8 mouse cellular contexts compared by ENCODE assay signal in genomic region chr17:26971247-26971905, GRCm38 (mm10). TPM values are rescaled to one million over a fixed set of nuclear protein-coding genes. Genes with fewer than 3 reads are reported as not detected.
A peak's percentile ranks its signal among the peaks of the same experiment; 100 is the strongest.
DNase-seq lines count a peak whose midpoint lies in the region; ATAC-seq and TF ChIP-seq lines count a peak whose summit lies in the region.

No protein-coding gene starts in this region.

- peak overlapping the region; percentile 96 for H3K4me2 ChIP-seq in liver, embryonic 11.5 days
- H3K4me2 ChIP-seq in intestine, embryonic 15.5 days (replicated peaks): peak overlapping the region; percentile 83
- H3K4me2 ChIP-seq in myocyte (ENCODE audit: low read depth): no peak overlapping the region

- H3K27me3 ChIP-seq in liver, embryonic 11.5 days (replicated peaks; ENCODE audit: control insufficient read depth, insufficient read depth, low read length): no peaks in the 10 kb centered on the region
- H3K27me3 ChIP-seq in intestine, embryonic 15.5 days (replicated peaks): no peaks in the 10 kb centered on the region
- H3K27me3 ChIP-seq in myocyte (ENCODE audit: control insufficient read depth, insufficient read depth, insufficient read length): no peaks in the 10 kb centered on the region

- H3K27ac ChIP-seq in liver, embryonic 11.5 days (ENCODE audit: low read depth, low read length): no peak overlapping the region
- peak overlapping the region; percentile 7; the same call in 1 of the 2 replicates for H3K27ac ChIP-seq in intestine, embryonic 15.5 days

- ATAC-seq in liver, embryonic 11.5 days (replicated peaks; ENCODE audit: low FRiP score): no peak
- ATAC-seq in intestine, embryonic 15.5 days: no peak

- peaks cover 23% of the 10 kb centered on the region for H3K79me2 ChIP-seq in myocyte (ENCODE audit: control insufficient read depth, insufficient read depth)

- no peaks in the 10 kb centered on the region for H3K9me3 ChIP-seq in liver, embryonic 11.5 days (ENCODE audit: control insufficient read depth, low read length)
- no peaks in the 10 kb centered on the region for H3K9me3 ChIP-seq in intestine, embryonic 15.5 days

- H3K9ac ChIP-seq in liver, embryonic 11.5 days (ENCODE audit: low read depth, low read length): no peak overlapping the region
- H3K9ac ChIP-seq in intestine, embryonic 15.5 days: peak overlapping the region; percentile 23; the same call in 1 of the 2 replicates

- H3ac ChIP-seq in myocyte (ENCODE audit: control insufficient read depth, insufficient read length): no peak overlapping the region

- H3K4me1 ChIP-seq in liver, embryonic 11.5 days (replicated peaks; ENCODE audit: control insufficient read depth, insufficient read depth, low read length): peaks cover 18% of the 10 kb centered on the region
- peaks cover 33% of the 10 kb centered on the region for H3K4me1 ChIP-seq in intestine, embryonic 15.5 days (replicated peaks)

- no peak for TF ChIP-seq POLR2A in myocyte (IDR thresholded peaks at IDR 0.05; ENCODE audit: insufficient read length, low read depth)

- peak overlapping the region; percentile 72 for H3K4me3 ChIP-seq in liver, embryonic 11.5 days (ENCODE audit: low read depth, low read length)
- peak overlapping the region; percentile 89 for H3K4me3 ChIP-seq in intestine, embryonic 15.5 days (replicated peaks)
- H3K4me3 ChIP-seq in myocyte: peak overlapping the region; percentile 84

- DNase-seq in embryo, embryonic 9.5 days (ENCODE audit: extremely low spot score): peak; percentile 8
- no peak for DNase-seq in embryo, embryonic 10 days (ENCODE audit: low spot score)
- no peak for DNase-seq in liver, embryonic 11.5 days (ENCODE audit: low spot score)
- no peak for DNase-seq in liver
- DNase-seq in thymus, postnatal 4 days: no peak
- no peak for DNase-seq in layer of hippocampus, adult 9-11 months

- 63% methylated on average over 8 of the region's 8 CpGs for WGBS in liver, embryonic 11.5 days
- WGBS in intestine, embryonic 15.5 days: 61% methylated on average over 8 of the region's 8 CpGs

- H3K36me3 ChIP-seq in liver, embryonic 11.5 days (ENCODE audit: control insufficient read depth, insufficient read depth, low read length): 0 out of 2 replicates have a peak, but pooled peaks cover 8% of the 10 kb centered on the region
- H3K36me3 ChIP-seq in intestine, embryonic 15.5 days: peaks cover 11% of the 10 kb centered on the region; the same call in 1 of the 2 replicates
- H3K36me3 ChIP-seq in myocyte (ENCODE audit: control insufficient read depth, insufficient read depth): peaks cover 10% of the 10 kb centered on the region

TF ChIP-seq in myocyte, 11 proteins besides CTCF, POLR2A, EP300 and RAD21:
- no peak for TF ChIP-seq TCF12 (IDR thresholded peaks at IDR 0.05; ENCODE audit: insufficient read depth, poor library complexity, severe bottlenecking)
- TF ChIP-seq POLR2AphosphoS2 (IDR thresholded peaks at IDR 0.05; ENCODE audit: insufficient read length, low read depth): peak; percentile 53
- no peak for TF ChIP-seq MYOG (IDR thresholded peaks at IDR 0.05; ENCODE audit: control insufficient read depth in 1 of 3, insufficient read depth in 1 of 3, insufficient read length in 2 of 3, low read depth in 2 of 3)

RNA-seq across cellular contexts. Expression of gene Zbtb9, which starts 1.6 kb away (rescaled TPM):
- polyA plus RNA-seq in liver, embryonic 11.5 days (2014; fragmentation: Nextera tagmentation; extraction: Ambion mirVana): 9.7 and 9.9 TPM in 2 replicates
- polyA plus RNA-seq in intestine, embryonic 15.5 days (2015; fragmentation: Nextera tagmentation; extraction: Ambion mirVana): 14.0 and 14.2 TPM in 2 replicates
- polyA plus RNA-seq in myocyte (2012; fragmentation: generic; extraction: Trizol): 8.8 TPM

RNA-seq across cellular contexts. Expression of gene Syngap1, which starts 30.3 kb away (rescaled TPM):
- polyA plus RNA-seq in liver, embryonic 11.5 days (2014; fragmentation: Nextera tagmentation; extraction: Ambion mirVana): 1.4 and 1.6 TPM in 2 replicates
- 1.2 and 1.6 TPM in 2 replicates for polyA plus RNA-seq in intestine, embryonic 15.5 days (2015; fragmentation: Nextera tagmentation; extraction: Ambion mirVana)
- polyA plus RNA-seq in myocyte (2012; fragmentation: generic; extraction: Trizol): 5.2 TPM

RNA-seq across cellular contexts. Expression of gene Cuta, which starts 32.0 kb away (rescaled TPM):
- 159 and 171 TPM in 2 replicates for polyA plus RNA-seq in liver, embryonic 11.5 days (2014; fragmentation: Nextera tagmentation; extraction: Ambion mirVana)
- polyA plus RNA-seq in intestine, embryonic 15.5 days (2015; fragmentation: Nextera tagmentation; extraction: Ambion mirVana): 246 and 261 TPM in 2 replicates
- polyA plus RNA-seq in myocyte (2012; fragmentation: generic; extraction: Trizol): 169 TPM

RNA-seq across cellular contexts. Expression of gene Phf1, which starts 38.5 kb away (rescaled TPM):
- polyA plus RNA-seq in liver, embryonic 11.5 days (2014; fragmentation: Nextera tagmentation; extraction: Ambion mirVana): 3.2 and 3.4 TPM in 2 replicates
- 6.6 and 6.9 TPM in 2 replicates for polyA plus RNA-seq in intestine, embryonic 15.5 days (2015; fragmentation: Nextera tagmentation; extraction: Ambion mirVana)
- 9.6 TPM for polyA plus RNA-seq in myocyte (2012; fragmentation: generic; extraction: Trizol)

RNA-seq across cellular contexts. Expression of gene Kifc5b, which starts 54.5 kb away (rescaled TPM):
- 8.6 and 8.7 TPM in 2 replicates for polyA plus RNA-seq in liver, embryonic 11.5 days (2014; fragmentation: Nextera tagmentation; extraction: Ambion mirVana)
- 5.1 and 6.5 TPM in 2 replicates for polyA plus RNA-seq in intestine, embryonic 15.5 days (2015; fragmentation: Nextera tagmentation; extraction: Ambion mirVana)
- polyA plus RNA-seq in myocyte (2012; fragmentation: generic; extraction: Trizol): 15.4 TPM
